Mouse (Mus musculus): ENCODE measurements around the gene Plekha5. TPM values are rescaled to one million over a fixed set of nuclear protein-coding genes. Genes with fewer than 3 reads are reported as not detected.
A peak's percentile ranks its signal among the peaks of the same experiment; 100 is the strongest.

Gene Plekha5
- polyA plus RNA-seq, 1 experiment = 56.6 TPM

- no peaks in the 10 kb centered on the region for H3K27me3 ChIP-seq (ENCODE audit: control insufficient read depth, insufficient read depth, low read length)
- H3K4me3 ChIP-seq (ENCODE audit: control insufficient read depth, low read depth, low read length) = peak overlapping the region; percentile 98
- H3K27ac ChIP-seq (ENCODE audit: control insufficient read depth, insufficient read depth, low read depth, low read length) = peak overlapping the region; percentile 93
- H3K36me3 ChIP-seq (ENCODE audit: control insufficient read depth, insufficient read depth, low read length) = no peaks in the 10 kb centered on the region
- TF ChIP-seq POLR2A (IDR thresholded peaks at IDR 0.05; ENCODE audit: control insufficient read depth, low read depth, low read length) = peak; percentile 55
- no peak for TF ChIP-seq CTCF (IDR thresholded peaks at IDR 0.05; ENCODE audit: control insufficient read depth, insufficient read depth, insufficient replicate concordance, low read depth, low read length)
- peaks cover 11% of the 10 kb centered on the region for H3K4me1 ChIP-seq (ENCODE audit: control insufficient read depth, insufficient read depth, low read length)
Observed at GRCm38 (mm10) chr6:140623226-140624095, 199.6 kb downstream of the Plekha5 start.

GRCm38 (mm10) chr6:140624096-140625051 lies 200.5 kb downstream of the Plekha5 start:
- peak overlapping the region; percentile 98 for H3K4me3 ChIP-seq (ENCODE audit: control insufficient read depth, low read depth, low read length)
- peak overlapping the region; percentile 87 for H3K27ac ChIP-seq (ENCODE audit: control insufficient read depth, insufficient read depth, low read depth, low read length)
- H3K36me3 ChIP-seq (ENCODE audit: control insufficient read depth, insufficient read depth, low read length) = no peaks in the 10 kb centered on the region
- peaks cover 11% of the 10 kb centered on the region for H3K4me1 ChIP-seq (ENCODE audit: control insufficient read depth, insufficient read depth, low read length)
- TF ChIP-seq CTCF (IDR thresholded peaks at IDR 0.05; ENCODE audit: control insufficient read depth, insufficient read depth, insufficient replicate concordance, low read depth, low read length) (no peak), POLR2A (IDR thresholded peaks at IDR 0.05; ENCODE audit: control insufficient read depth, low read depth, low read length) (no peak)
- H3K27me3 ChIP-seq (ENCODE audit: control insufficient read depth, insufficient read depth, low read length) = no peaks in the 10 kb centered on the region

GRCm38 (mm10) chr6:140629176-140629859 lies 205.5 kb downstream of the Plekha5 start:
- TF ChIP-seq CTCF (IDR thresholded peaks at IDR 0.05; ENCODE audit: control insufficient read depth, insufficient read depth, insufficient replicate concordance, low read depth, low read length) = no peak
- TF ChIP-seq POLR2A (IDR thresholded peaks at IDR 0.05; ENCODE audit: control insufficient read depth, low read depth, low read length) = no peak
- Histone ChIP-seq H3K4me3 (ENCODE audit: control insufficient read depth, low read depth, low read length) (no peak overlapping the region), H3K27me3 (ENCODE audit: control insufficient read depth, insufficient read depth, low read length) (no peaks in the 10 kb centered on the region), H3K36me3 (ENCODE audit: control insufficient read depth, insufficient read depth, low read length) (no peaks in the 10 kb centered on the region; the same call in 1 of the 2 replicates), H3K4me1 (ENCODE audit: control insufficient read depth, insufficient read depth, low read length) (peaks cover 6% of the 10 kb centered on the region), H3K27ac (ENCODE audit: control insufficient read depth, insufficient read depth, low read depth, low read length) (no peak overlapping the region)

GRCm38 (mm10) chr6:140630306-140630705 lies 206.5 kb downstream of the Plekha5 start:
- TF ChIP-seq POLR2A (IDR thresholded peaks at IDR 0.05; ENCODE audit: control insufficient read depth, low read depth, low read length) (no peak), CTCF (IDR thresholded peaks at IDR 0.05; ENCODE audit: control insufficient read depth, insufficient read depth, insufficient replicate concordance, low read depth, low read length) (no peak)
- H3K36me3 ChIP-seq (ENCODE audit: control insufficient read depth, insufficient read depth, low read length) = no peaks in the 10 kb centered on the region; the same call in 1 of the 2 replicates
- H3K4me3 ChIP-seq (ENCODE audit: control insufficient read depth, low read depth, low read length) = no peak overlapping the region
- H3K4me1 ChIP-seq (ENCODE audit: control insufficient read depth, insufficient read depth, low read length) = peaks cover 2% of the 10 kb centered on the region; the same call in 1 of the 2 replicates
- H3K27ac ChIP-seq (ENCODE audit: control insufficient read depth, insufficient read depth, low read depth, low read length) = no peak overlapping the region
- H3K27me3 ChIP-seq (ENCODE audit: control insufficient read depth, insufficient read depth, low read length) = no peaks in the 10 kb centered on the region

- H3K4me1 ChIP-seq (ENCODE audit: control insufficient read depth, insufficient read depth, low read length) = no peaks in the 10 kb centered on the region
- H3K36me3 ChIP-seq (ENCODE audit: control insufficient read depth, insufficient read depth, low read length) = peaks cover under 1% of the 10 kb centered on the region
- H3K4me3 ChIP-seq (ENCODE audit: control insufficient read depth, low read depth, low read length) = no peak overlapping the region
- no peak overlapping the region for H3K27ac ChIP-seq (ENCODE audit: control insufficient read depth, insufficient read depth, low read depth, low read length)
- no peak for TF ChIP-seq CTCF (IDR thresholded peaks at IDR 0.05; ENCODE audit: control insufficient read depth, insufficient read depth, insufficient replicate concordance, low read depth, low read length)
- TF ChIP-seq POLR2A (IDR thresholded peaks at IDR 0.05; ENCODE audit: control insufficient read depth, low read depth, low read length) = no peak
- no peaks in the 10 kb centered on the region for H3K27me3 ChIP-seq (ENCODE audit: control insufficient read depth, insufficient read depth, low read length)
Observed at GRCm38 (mm10) chr6:140633616-140634015, 209.8 kb downstream of the Plekha5 start.

GRCm38 (mm10) chr6:140636290-140636689 lies 212.4 kb downstream of the Plekha5 start:
- Histone ChIP-seq H3K36me3 (ENCODE audit: control insufficient read depth, insufficient read depth, low read length) (peaks cover 2% of the 10 kb centered on the region), H3K27ac (ENCODE audit: control insufficient read depth, insufficient read depth, low read depth, low read length) (no peak overlapping the region)
- no peak for TF ChIP-seq POLR2A (IDR thresholded peaks at IDR 0.05; ENCODE audit: control insufficient read depth, low read depth, low read length)
- no peak for TF ChIP-seq CTCF (IDR thresholded peaks at IDR 0.05; ENCODE audit: control insufficient read depth, insufficient read depth, insufficient replicate concordance, low read depth, low read length)

More at GRCm38 (mm10) chr6:140636290-140636689, 212.4 kb downstream of the Plekha5 start:
- H3K27me3 ChIP-seq (ENCODE audit: control insufficient read depth, insufficient read depth, low read length) = no peaks in the 10 kb centered on the region
- H3K4me3 ChIP-seq (ENCODE audit: control insufficient read depth, low read depth, low read length) = no peak overlapping the region
- H3K4me1 ChIP-seq (ENCODE audit: control insufficient read depth, insufficient read depth, low read length) = no peaks in the 10 kb centered on the region

Data from testis, adult 2 months (tissue).